Mouse (Mus musculus) bone marrow, adult 2 months (tissue): ENCODE results near the gene Gm11568.
"Not testable (repeated sequence)": the region's sequence is repeated elsewhere in the genome, so short reads cannot be mapped to it uniquely, and the experiment has no call there.

Experiments
- CTCF ChIP-seq: fragments of 200-500 bp; IDR thresholded peaks from 2 replicates; pipeline ENCODE4 v1.5.1; 2011; ENCODE audit warnings: low read length, control low read depth; ENCODE audit not compliant: control insufficient read depth, insufficient read depth
- POLR2A ChIP-seq: fragments of 200-500 bp; IDR thresholded peaks from 2 replicates; pipeline ENCODE4 v1.6.1; 2011; ENCODE audit warnings: low read depth, mild to moderate bottlenecking, control low read depth, low read length, borderline replicate concordance; ENCODE audit not compliant: control insufficient read depth

GRCm38 (mm10) chr11:99815566-99815965 lies 42.2 kb upstream of the Gm11568 start, which contains the start of gene Gm11564:
- not testable (repeated sequence) for TF ChIP-seq CTCF, POLR2A
